Mouse (Mus musculus) fat pad, adult 2 months (tissue): Measurements from ENCODE around the gene Spaca1.
"Not testable (repeated sequence)": the region's sequence is repeated elsewhere in the genome, so short reads cannot be mapped to it uniquely, and the experiment has no call there.

Experiments
- DNase-seq: peaks from one replicate; pipeline ENCODE4 v3.0.0-alpha.2; 2011; ENCODE audit warnings: low read depth, low spot score; ENCODE audit errors: extremely low read depth

Gene Spaca1

GRCm38 (mm10) chr4:34049571-34050255 is at the start of gene Spaca1:
Spaca1 (minus strand) TSS chr4:34050191.
- DNase-seq: no peak

- DNase-seq: not testable (repeated sequence)
These were observed 37.3 kb upstream of the Spaca1 start for GRCm38 (mm10) chr4:34087286-34087685.

- DNase-seq: no peak
These were observed 31.1 kb upstream of the Spaca1 start for GRCm38 (mm10) chr4:34081064-34081463.

- no peak for DNase-seq
These were observed 19.0 kb upstream of the Spaca1 start for GRCm38 (mm10) chr4:34069002-34069401.

- no peak for DNase-seq
These were observed 8.3 kb upstream of the Spaca1 start for GRCm38 (mm10) chr4:34058320-34058719.

- no peak for DNase-seq
These were observed 23.2 kb downstream of the Spaca1 start for GRCm38 (mm10) chr4:34026771-34027170.

- DNase-seq: no peak
These were observed 28.5 kb downstream of the Spaca1 start for GRCm38 (mm10) chr4:34021456-34021855.

- DNase-seq: no peak
These were observed 53.6 kb downstream of the Spaca1 start for GRCm38 (mm10) chr4:33996382-33996781.

- no peak for DNase-seq
These were observed 57.3 kb downstream of the Spaca1 start for GRCm38 (mm10) chr4:33992687-33993086.

- no peak for DNase-seq
These were observed 61.4 kb downstream of the Spaca1 start for GRCm38 (mm10) chr4:33988466-33989089.
